Mouse (Mus musculus): ENCODE results near the gene Rere.

DNA sequence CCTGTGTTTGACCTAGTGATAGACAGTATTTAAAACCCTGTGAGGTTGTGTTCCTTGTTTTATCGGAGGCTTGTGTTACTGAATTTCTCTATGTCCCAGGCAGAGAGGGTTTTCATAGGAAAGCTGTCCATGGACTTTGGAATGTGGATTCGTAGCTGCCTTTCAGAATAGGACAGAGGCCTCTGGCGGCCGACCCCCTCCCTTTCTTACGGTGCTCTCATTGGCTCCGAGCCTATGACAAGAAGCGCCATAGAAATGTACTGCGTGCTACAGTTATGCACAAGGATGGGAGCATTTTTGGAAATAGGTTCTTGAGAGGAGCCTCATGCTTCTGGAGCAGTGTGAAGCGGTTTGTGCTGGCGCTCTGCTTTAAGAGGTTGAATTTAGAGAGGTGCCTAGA lies 187.8 kb downstream of the Rere start:
- TF ChIP-seq CTCF (conservative IDR thresholded peaks at IDR 0.05 in 1 of 2, IDR thresholded peaks at IDR 0.05 in 1 of 2; ENCODE audit: low read depth in 2 of 2, low read length in 2 of 2) (no peak), ZNF384 (IDR thresholded peaks at IDR 0.05; ENCODE audit: low read depth, low read length) (no peak), EP300 (IDR thresholded peaks at IDR 0.05; ENCODE audit: low read length) (no peak), POLR2A (IDR thresholded peaks at IDR 0.05; ENCODE audit: low read depth, low read length) (no peak), CHD1 (IDR thresholded peaks at IDR 0.05; ENCODE audit: low read depth, low read length) (no peak), NRF1 (IDR thresholded peaks at IDR 0.05; ENCODE audit: low read depth, low read length) (no peak), NELFE (IDR thresholded peaks at IDR 0.05; ENCODE audit: low read depth, low read length) (no peak), ZC3H11A (IDR thresholded peaks at IDR 0.05; ENCODE audit: low read depth, low read length) (no peak), TCF12 (IDR thresholded peaks at IDR 0.05; ENCODE audit: low read depth, low read length) (no peak)

All from CH12.LX (cell line).